Mouse (Mus musculus): ENCODE results near the gene Tcf7l1. TPM values are rescaled to one million over a fixed set of nuclear protein-coding genes. Genes with fewer than 3 reads are reported as not detected.

The Tcf7l1 gene
- polyA plus RNA-seq, 1 experiment from 2014 or later = 37.1 TPM

- H3K36me3 ChIP-seq (replicated peaks) = peaks cover 37% of the 10 kb centered on the region
- no peaks in the 10 kb centered on the region for H3K4me1 ChIP-seq
- no peak overlapping the region for H3K27ac ChIP-seq (replicated peaks)
- no peak overlapping the region for H3K4me3 ChIP-seq
- H3K27me3 ChIP-seq (replicated peaks; ENCODE audit: low read depth, poor library complexity, severe bottlenecking) = no peaks in the 10 kb centered on the region
- 88% methylated on average over 8 of the region's 8 CpGs for WGBS
- no peaks in the 10 kb centered on the region for H3K9me3 ChIP-seq
- DNase-seq (ENCODE audit: low spot score) = no peak
Observed at GRCm38 (mm10) chr6:72623661-72624402, 165.2 kb downstream of the Tcf7l1 start.

DNA sequence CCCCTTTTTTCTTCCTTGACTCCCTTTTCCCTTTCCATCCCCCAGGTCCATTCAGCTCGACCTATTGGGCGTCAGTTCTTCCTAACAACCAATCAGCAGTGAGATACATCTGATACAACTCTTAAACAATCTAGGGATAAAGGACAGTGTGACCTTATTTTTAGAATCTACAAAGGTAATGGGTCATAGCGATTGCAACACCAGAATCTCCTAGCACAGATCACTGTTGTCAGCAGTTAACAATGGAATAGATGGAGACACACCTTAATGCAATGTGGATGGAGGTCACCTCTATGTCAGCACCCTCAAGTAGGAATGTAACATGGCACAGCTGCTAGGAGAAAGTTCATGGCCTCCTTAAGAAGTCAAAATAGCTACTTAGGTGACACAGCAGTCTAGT lies 166.1 kb downstream of the Tcf7l1 start:
- no peak overlapping the region for H3K4me3 ChIP-seq
- DNase-seq (ENCODE audit: low spot score) = no peak
- 42% methylated on average over 3 of the region's 3 CpGs for WGBS
- H3K9me3 ChIP-seq = no peaks in the 10 kb centered on the region
- no peak overlapping the region for H3K27ac ChIP-seq (replicated peaks)
- peaks cover 27% of the 10 kb centered on the region for H3K36me3 ChIP-seq (replicated peaks)
- H3K27me3 ChIP-seq (replicated peaks; ENCODE audit: low read depth, poor library complexity, severe bottlenecking) = no peaks in the 10 kb centered on the region
- no peaks in the 10 kb centered on the region for H3K4me1 ChIP-seq

DNA sequence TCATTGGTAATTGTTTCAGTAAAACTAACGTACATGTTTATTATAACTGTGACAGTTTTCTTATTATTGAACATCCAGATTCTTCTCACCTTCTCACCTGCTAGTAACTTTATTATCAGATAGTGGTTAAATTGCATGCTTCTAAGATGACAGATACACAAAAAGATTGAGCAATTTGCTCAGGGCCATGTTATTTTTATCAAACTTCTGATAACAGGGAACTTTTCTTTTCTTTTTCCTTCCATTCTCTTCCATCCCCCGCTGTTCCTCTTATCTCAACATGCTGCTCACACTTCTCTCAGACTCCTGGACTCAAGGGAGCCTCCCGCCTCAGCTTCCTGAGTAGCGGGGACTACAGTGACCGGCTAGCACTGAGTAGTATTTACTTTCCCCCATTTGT lies 168.1 kb downstream of the Tcf7l1 start:
- peaks cover 7% of the 10 kb centered on the region for H3K36me3 ChIP-seq (replicated peaks)
- H3K27ac ChIP-seq (replicated peaks) = no peak overlapping the region
- 85% methylated on average over 5 of the region's 5 CpGs for WGBS
- H3K4me3 ChIP-seq = no peak overlapping the region
- no peaks in the 10 kb centered on the region for H3K9me3 ChIP-seq
- no peaks in the 10 kb centered on the region for H3K27me3 ChIP-seq (replicated peaks; ENCODE audit: low read depth, poor library complexity, severe bottlenecking)
- no peak for DNase-seq (ENCODE audit: low spot score)
- H3K4me1 ChIP-seq = peaks cover 9% of the 10 kb centered on the region

GRCm38 (mm10) chr6:72619734-72620532 lies 169.1 kb downstream of the Tcf7l1 start:
- DNase-seq (ENCODE audit: low spot score) = no peak
- Histone ChIP-seq H3K9me3 (no peaks in the 10 kb centered on the region), H3K36me3 (replicated peaks) (0 out of 2 replicates have a peak, but pooled peaks cover 2% of the 10 kb centered on the region), H3K27ac (replicated peaks) (no peak overlapping the region), H3K4me3 (no peak overlapping the region), H3K4me1 (peaks cover 19% of the 10 kb centered on the region), H3K27me3 (replicated peaks; ENCODE audit: low read depth, poor library complexity, severe bottlenecking) (no peaks in the 10 kb centered on the region)
- WGBS = 61% methylated on average over 12 of the region's 12 CpGs

GRCm38 (mm10) chr6:72616643-72617288 lies 172.3 kb downstream of the Tcf7l1 start, which contains the start of gene Tgoln1:
Gene Tgoln1 (minus strand): TSS chr6:72617000.
- no peaks in the 10 kb centered on the region for H3K27me3 ChIP-seq (replicated peaks; ENCODE audit: low read depth, poor library complexity, severe bottlenecking)
- under 1% methylated on average over 41 of the region's 41 CpGs for WGBS
- peaks cover 31% of the 10 kb centered on the region for H3K4me1 ChIP-seq
- H3K4me3 ChIP-seq = peak within 1 kb of the TSS; percentile 86
- peak; percentile 95 for DNase-seq (ENCODE audit: low spot score)
- H3K36me3 ChIP-seq (replicated peaks) = peaks cover 22% of the 10 kb centered on the region
- no peaks in the 10 kb centered on the region for H3K9me3 ChIP-seq
- H3K27ac ChIP-seq (replicated peaks) = peak within 1 kb of the TSS; percentile 91

DNA sequence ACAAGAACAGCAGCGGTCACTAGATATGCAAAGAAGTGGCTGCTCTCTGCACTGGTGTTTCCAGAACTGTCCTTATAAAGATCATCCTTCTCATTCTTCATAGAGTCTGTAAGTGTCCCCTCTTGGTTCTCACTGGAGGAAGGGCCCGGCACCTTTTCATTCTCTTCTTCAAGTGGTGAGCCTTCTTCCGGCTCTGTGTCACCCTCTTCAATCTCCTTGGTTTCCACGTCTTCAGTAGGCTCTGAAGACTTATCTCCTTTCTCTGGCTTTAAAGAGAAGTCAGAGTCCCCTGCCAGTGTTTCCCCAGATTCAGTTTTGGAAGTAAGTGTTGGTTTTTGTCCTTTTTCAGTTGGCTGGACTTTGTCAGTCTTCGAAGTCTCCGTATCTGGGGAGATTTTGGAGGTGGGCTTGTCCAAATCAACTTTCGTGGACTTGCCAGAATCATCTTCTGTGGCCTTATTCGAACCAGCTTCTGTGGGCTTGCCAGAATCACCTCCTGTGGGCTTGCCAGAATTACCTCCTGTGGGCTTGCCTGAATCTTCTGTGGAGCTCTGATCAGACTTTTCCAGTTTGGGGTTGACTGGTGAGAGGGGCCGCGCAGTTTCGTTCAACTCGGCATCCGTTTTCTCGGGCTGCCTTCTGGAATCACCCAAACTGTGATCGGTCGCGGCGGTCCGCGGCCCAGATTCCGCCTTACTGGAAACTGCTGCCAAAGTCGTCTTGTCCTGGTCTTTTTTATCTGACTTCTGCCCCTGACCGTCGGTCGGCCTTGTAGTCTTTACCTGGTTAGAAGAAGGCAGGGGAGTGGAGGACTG lies 173.3 kb downstream of the Tcf7l1 start:
- peaks cover 32% of the 10 kb centered on the region for H3K36me3 ChIP-seq (replicated peaks)
- no peak for DNase-seq (ENCODE audit: low spot score)

GRCm38 (mm10) chr6:72615151-72615550 lies 173.9 kb downstream of the Tcf7l1 start:
- peak overlapping the region; percentile 86 for H3K4me3 ChIP-seq
- H3K36me3 ChIP-seq (replicated peaks) = peaks cover 38% of the 10 kb centered on the region
- no peaks in the 10 kb centered on the region for H3K27me3 ChIP-seq (replicated peaks; ENCODE audit: low read depth, poor library complexity, severe bottlenecking)
- H3K27ac ChIP-seq (replicated peaks) = no peak overlapping the region
- no peaks in the 10 kb centered on the region for H3K9me3 ChIP-seq
- DNase-seq (ENCODE audit: low spot score) = no peak
- H3K4me1 ChIP-seq = peaks cover 31% of the 10 kb centered on the region
- WGBS = 84% methylated on average over 2 of the region's 2 CpGs

More for the DNA sequence above, 173.3 kb downstream of the Tcf7l1 start:
- Histone ChIP-seq H3K4me3 (peak overlapping the region; percentile 86), H3K27me3 (replicated peaks; ENCODE audit: low read depth, poor library complexity, severe bottlenecking) (no peaks in the 10 kb centered on the region), H3K27ac (replicated peaks) (peak overlapping the region; percentile 91), H3K9me3 (no peaks in the 10 kb centered on the region), H3K4me1 (peaks cover 31% of the 10 kb centered on the region)
- 31% methylated on average over 25 of the region's 25 CpGs for WGBS

GRCm38 (mm10) chr6:72610261-72610660 lies 178.8 kb downstream of the Tcf7l1 start:
- Histone ChIP-seq H3K9me3 (no peaks in the 10 kb centered on the region), H3K27ac (replicated peaks) (no peak overlapping the region), H3K4me3 (no peak overlapping the region), H3K27me3 (replicated peaks; ENCODE audit: low read depth, poor library complexity, severe bottlenecking) (no peaks in the 10 kb centered on the region), H3K4me1 (peaks cover 16% of the 10 kb centered on the region), H3K36me3 (replicated peaks) (peaks cover 86% of the 10 kb centered on the region)
- WGBS = 90% methylated on average over 4 of the region's 4 CpGs
- DNase-seq (ENCODE audit: low spot score) = no peak

GRCm38 (mm10) chr6:72608662-72609184 lies 180.3 kb downstream of the Tcf7l1 start:
- DNase-seq (ENCODE audit: low spot score) = no peak
- no peaks in the 10 kb centered on the region for H3K9me3 ChIP-seq
- H3K36me3 ChIP-seq (replicated peaks) = peaks cover 95% of the 10 kb centered on the region
- H3K4me3 ChIP-seq = no peak overlapping the region
- H3K27ac ChIP-seq (replicated peaks) = no peak overlapping the region
- H3K4me1 ChIP-seq = peaks cover under 1% of the 10 kb centered on the region; the same call in 1 of the 2 replicates
- WGBS = 93% methylated on average over 4 of the region's 4 CpGs
- H3K27me3 ChIP-seq (replicated peaks; ENCODE audit: low read depth, poor library complexity, severe bottlenecking) = no peaks in the 10 kb centered on the region

GRCm38 (mm10) chr6:72607676-72608075 lies 181.4 kb downstream of the Tcf7l1 start:
- WGBS = 92% methylated on average over 5 of the region's 5 CpGs
- no peak overlapping the region for H3K27ac ChIP-seq (replicated peaks)
- no peaks in the 10 kb centered on the region for H3K9me3 ChIP-seq
- H3K27me3 ChIP-seq (replicated peaks; ENCODE audit: low read depth, poor library complexity, severe bottlenecking) = no peaks in the 10 kb centered on the region
- no peak for DNase-seq (ENCODE audit: low spot score)
- peaks cover 88% of the 10 kb centered on the region for H3K36me3 ChIP-seq (replicated peaks)
- H3K4me1 ChIP-seq = no peaks in the 10 kb centered on the region
- H3K4me3 ChIP-seq = no peak overlapping the region

GRCm38 (mm10) chr6:72607060-72607459 lies 182.0 kb downstream of the Tcf7l1 start:
- Histone ChIP-seq H3K36me3 (replicated peaks) (peaks cover 85% of the 10 kb centered on the region), H3K4me3 (no peak overlapping the region), H3K9me3 (no peaks in the 10 kb centered on the region), H3K4me1 (no peaks in the 10 kb centered on the region), H3K27me3 (replicated peaks; ENCODE audit: low read depth, poor library complexity, severe bottlenecking) (no peaks in the 10 kb centered on the region), H3K27ac (replicated peaks) (no peak overlapping the region)
- 80% methylated on average over 4 of the region's 4 CpGs for WGBS
- no peak for DNase-seq (ENCODE audit: low spot score)

DNA sequence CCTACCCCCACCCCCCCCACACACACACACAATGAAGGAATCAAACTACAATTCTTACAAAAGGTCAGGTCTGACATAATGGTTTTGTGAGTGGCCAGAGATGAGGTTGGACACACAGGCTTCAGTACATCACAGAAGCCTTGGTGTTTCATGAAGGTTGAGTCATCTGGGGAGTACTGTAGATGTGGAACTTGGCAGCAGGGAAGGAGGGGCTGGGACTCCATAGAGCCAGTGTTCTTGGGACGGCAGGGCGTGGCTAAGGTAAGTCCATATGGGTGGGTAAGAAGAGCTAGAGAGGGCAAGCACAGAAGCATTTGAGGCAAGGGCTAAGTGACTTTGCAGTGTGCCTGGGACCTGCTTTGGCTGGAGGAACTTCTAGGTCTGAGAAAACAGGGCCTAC lies 185.0 kb downstream of the Tcf7l1 start:
- no peaks in the 10 kb centered on the region for H3K9me3 ChIP-seq
- peaks cover 3% of the 10 kb centered on the region for H3K4me1 ChIP-seq
- no peak for DNase-seq (ENCODE audit: low spot score)
- no peaks in the 10 kb centered on the region for H3K27me3 ChIP-seq (replicated peaks; ENCODE audit: low read depth, poor library complexity, severe bottlenecking)
- 93% methylated on average over 2 of the region's 2 CpGs for WGBS
- H3K4me3 ChIP-seq = no peak overlapping the region
- no peak overlapping the region for H3K27ac ChIP-seq (replicated peaks)
- peaks cover 56% of the 10 kb centered on the region for H3K36me3 ChIP-seq (replicated peaks)
